Mouse (Mus musculus): ENCODE data around the gene Piezo1.

DNA sequence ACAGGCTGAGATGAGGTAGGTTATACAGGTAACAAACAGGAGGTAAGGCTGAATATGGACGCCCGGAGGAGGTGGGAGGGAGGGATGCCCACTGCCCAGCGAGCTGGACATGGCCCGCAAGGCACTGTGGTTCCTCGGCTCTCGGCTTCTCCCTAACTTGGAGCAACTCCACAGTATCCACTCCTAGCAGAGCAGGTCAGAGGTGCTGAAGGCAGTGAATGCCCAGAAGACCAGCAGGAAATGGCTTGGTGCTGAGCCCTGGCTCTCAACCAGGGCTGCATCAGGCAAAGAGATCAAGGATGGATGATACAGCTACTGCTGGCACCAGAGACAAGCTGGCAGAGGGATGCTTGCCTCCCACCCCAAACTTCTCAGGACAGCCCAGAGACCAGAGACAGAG is 26.6 kb downstream of the Piezo1 start:
- TF ChIP-seq CTCF (IDR thresholded peaks at IDR 0.05; ENCODE audit: borderline replicate concordance, insufficient read depth, low read length) (no peak), POLR2A (IDR thresholded peaks at IDR 0.05; ENCODE audit: low read depth, low read length) (no peak)
